Mouse (Mus musculus) heart, embryonic 14.5 days (tissue): ENCODE data around the gene Cep295nl. TPM values are rescaled to one million over a fixed set of nuclear protein-coding genes. Genes with fewer than 3 reads are reported as not detected.

Source experiments
- ATAC-seq: fragments of 200-750 bp; cut with Nextera tagmentation; 2 replicates; pipeline ENCODE4 v1.8.0; 2017; ENCODE audit warnings: low read depth, moderate TSS enrichment; ENCODE audit not compliant: insufficient number of reproducible peaks, insufficient read depth, low FRiP score
- H3K27ac ChIP-seq, 2 experiments: fragments of 200-500 bp in 1 of 2; fragments of 300-500 bp in 1 of 2; sonication (generic) in 1 of 2; replicated peaks in 1 of 2; 2 replicates each; pipeline ENCODE4 v1.5.1; 2012 to 2014; ENCODE audit warnings: low read depth in 2 of 2, low read length in 2 of 2, control low read depth in 1 of 2, mild to moderate bottlenecking in 1 of 2, mixed read lengths in 1 of 2; ENCODE audit not compliant: control insufficient read depth in 1 of 2, insufficient read depth in 1 of 2
- H3K27me3 ChIP-seq: fragments of 300-500 bp; sonication (generic); 2 replicates; pipeline ENCODE4 v1.6.1; 2014; ENCODE audit warnings: mild to moderate bottlenecking, low read length, control low read depth; ENCODE audit not compliant: control insufficient read depth, insufficient read depth
- H3K36me3 ChIP-seq: fragments of 300-500 bp; sonication (generic); 2 replicates; pipeline ENCODE4 v1.6.1; 2014; ENCODE audit warnings: mild to moderate bottlenecking, control low read depth, low read length, mixed read lengths; ENCODE audit not compliant: control insufficient read depth, insufficient read depth
- H3K4me1 ChIP-seq, 2 experiments: fragments of 200-500 bp in 1 of 2; fragments of 300-500 bp in 1 of 2; sonication (generic) in 1 of 2; 2 replicates each; pipeline ENCODE4 v1.6.1; 2012 to 2014; ENCODE audit warnings: low read length in 2 of 2, control low read depth in 1 of 2, mixed read lengths in 1 of 2; ENCODE audit not compliant: control insufficient read depth in 2 of 2, insufficient read depth in 2 of 2
- H3K4me2 ChIP-seq: fragments of 300-500 bp; sonication (generic); 2 replicates; pipeline ENCODE4 v1.6.1; 2014; ENCODE audit warnings: mild to moderate bottlenecking, low read length
- H3K4me3 ChIP-seq, 2 experiments: fragments of 200-500 bp in 1 of 2; fragments of 300-500 bp in 1 of 2; sonication (generic) in 1 of 2; 2 replicates each; pipeline ENCODE4 v1.5.1; 2012 to 2014; ENCODE audit warnings: low read length in 2 of 2, mild to moderate bottlenecking in 2 of 2, control low read depth in 1 of 2, low read depth in 1 of 2, moderate library complexity in 1 of 2; ENCODE audit not compliant: control insufficient read depth in 1 of 2, insufficient read depth in 1 of 2
- H3K9ac ChIP-seq: fragments of 300-500 bp; sonication (generic); 2 replicates; pipeline ENCODE4 v1.6.1; 2014; ENCODE audit warnings: mild to moderate bottlenecking, low read length
- H3K9me3 ChIP-seq: fragments of 300-500 bp; sonication (generic); 2 replicates; pipeline ENCODE4 v1.6.1; 2016; ENCODE audit warnings: low read length, control low read depth; ENCODE audit not compliant: control insufficient read depth
- WGBS: fragments of 180-500 bp; shearing (Covaris S2); extraction: QIAGEN DNeasy Blood & Tissue Kit; methylation state at CpG from one replicate; pipeline ENCODE4 v1.1.7; 2014; 5-methylcytosine and 5-hydroxymethylcytosine counted together
- polyA plus RNA-seq: library from polyadenylated mRNA; unstranded; fragments of >200 nt; fragmentation: Nextera tagmentation; extraction: Ambion mirVana; gene quantifications from 2 replicates; pipeline ENCODE4 v1.2.1, GENCODE M21; 2014

The Cep295nl gene
- polyA plus RNA-seq, 1 experiment from 2014 or later: 0.45 TPM

DNA sequence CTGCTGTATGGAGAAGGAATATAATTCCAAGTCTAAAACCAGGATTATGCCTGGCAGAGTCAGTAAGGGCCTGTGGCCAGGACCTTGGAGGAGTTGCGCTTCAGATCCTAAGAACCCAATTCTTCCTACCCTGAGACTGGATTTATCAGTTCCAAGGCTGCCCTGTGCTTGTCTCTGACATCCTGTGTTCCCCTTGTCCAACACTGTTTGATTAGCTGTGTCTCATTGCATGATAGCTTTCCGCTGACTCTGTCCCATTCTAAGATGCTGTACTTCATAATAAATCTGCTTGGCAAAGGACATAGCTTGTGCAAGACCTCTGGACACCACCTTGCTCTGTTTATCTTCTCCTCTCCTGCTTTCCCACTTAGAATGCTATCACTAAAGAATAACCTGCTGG lies 5.1 kb upstream of the Cep295nl start:
- Histone ChIP-seq H3K4me2 (no peak overlapping the region), H3K36me3 (peaks cover under 1% of the 10 kb centered on the region; the same call in 1 of the 2 replicates), H3K27me3 (no peaks in the 10 kb centered on the region), H3K4me1 (peaks cover 29 to 35% of the 10 kb centered on the region in 2 experiments), H3K9ac (no peak overlapping the region), H3K4me3 (no peak overlapping the region), H3K27ac (no peak overlapping the region), H3K9me3 (no peaks in the 10 kb centered on the region)
- no peak for ATAC-seq
- WGBS: 80% methylated on average over 2 of the region's 2 CpGs

GRCm38 (mm10) chr11:118346395-118347096 lies 4.2 kb upstream of the Cep295nl start:
- H3K4me1 ChIP-seq: peaks cover 37 to 44% of the 10 kb centered on the region in 2 experiments
- ATAC-seq: no peak
- no peaks in the 10 kb centered on the region for H3K9me3 ChIP-seq
- H3K4me3 ChIP-seq: no peak overlapping the region
- no peaks in the 10 kb centered on the region for H3K27me3 ChIP-seq
- no peak overlapping the region for H3K27ac ChIP-seq
- H3K9ac ChIP-seq: no peak overlapping the region
- no peaks in the 10 kb centered on the region for H3K36me3 ChIP-seq
- no peak overlapping the region for H3K4me2 ChIP-seq
- 82% methylated on average over 8 of the region's 8 CpGs for WGBS

GRCm38 (mm10) chr11:118345693-118346092 lies 3.4 kb upstream of the Cep295nl start:
- Histone ChIP-seq H3K4me3 (no peak overlapping the region), H3K9me3 (no peaks in the 10 kb centered on the region), H3K36me3 (no peaks in the 10 kb centered on the region), H3K27ac (peak overlapping the region in 1 of 2 experiments; percentile 16; a peak in 1 of 4 replicates), H3K27me3 (no peaks in the 10 kb centered on the region), H3K4me2 (no peak overlapping the region), H3K4me1 (peaks cover 39 to 44% of the 10 kb centered on the region in 2 experiments), H3K9ac (no peak overlapping the region)
- 0 out of 2 replicates have a peak, but pooled peaks have one; percentile 18 for ATAC-seq
- 23% methylated on average over 4 of the region's 4 CpGs for WGBS

DNA sequence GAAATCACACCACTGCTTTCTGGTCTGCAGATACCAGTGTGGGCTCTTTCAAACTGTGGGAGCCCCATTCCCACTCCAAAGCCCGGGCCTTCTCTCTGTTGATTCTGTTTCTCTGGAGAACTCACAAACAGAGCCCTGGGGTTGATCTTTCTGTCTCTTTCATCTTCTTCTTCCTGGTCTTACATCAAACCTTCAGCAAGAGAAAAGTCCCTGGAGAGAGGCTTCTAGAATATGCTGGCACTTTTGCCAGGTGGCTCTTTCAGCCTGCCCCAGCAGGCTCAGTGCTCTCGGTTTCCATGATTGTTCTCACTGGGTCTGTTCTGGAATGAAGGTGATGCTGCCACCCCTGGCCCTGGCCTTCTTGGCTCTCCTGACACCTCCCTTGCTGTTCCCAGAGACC lies 1.3 kb upstream of the Cep295nl start:
- Histone ChIP-seq H3K27me3 (no peaks in the 10 kb centered on the region), H3K4me3 (no peak overlapping the region), H3K9ac (no peak overlapping the region), H3K27ac (no peak overlapping the region), H3K4me1 (peaks cover 33 to 37% of the 10 kb centered on the region in 2 experiments), H3K4me2 (no peak overlapping the region), H3K9me3 (no peaks in the 10 kb centered on the region), H3K36me3 (0 out of 2 replicates have a peak, but pooled peaks cover 5% of the 10 kb centered on the region)
- 70% methylated on average over 2 of the region's 2 CpGs for WGBS
- ATAC-seq: no peak

DNA sequence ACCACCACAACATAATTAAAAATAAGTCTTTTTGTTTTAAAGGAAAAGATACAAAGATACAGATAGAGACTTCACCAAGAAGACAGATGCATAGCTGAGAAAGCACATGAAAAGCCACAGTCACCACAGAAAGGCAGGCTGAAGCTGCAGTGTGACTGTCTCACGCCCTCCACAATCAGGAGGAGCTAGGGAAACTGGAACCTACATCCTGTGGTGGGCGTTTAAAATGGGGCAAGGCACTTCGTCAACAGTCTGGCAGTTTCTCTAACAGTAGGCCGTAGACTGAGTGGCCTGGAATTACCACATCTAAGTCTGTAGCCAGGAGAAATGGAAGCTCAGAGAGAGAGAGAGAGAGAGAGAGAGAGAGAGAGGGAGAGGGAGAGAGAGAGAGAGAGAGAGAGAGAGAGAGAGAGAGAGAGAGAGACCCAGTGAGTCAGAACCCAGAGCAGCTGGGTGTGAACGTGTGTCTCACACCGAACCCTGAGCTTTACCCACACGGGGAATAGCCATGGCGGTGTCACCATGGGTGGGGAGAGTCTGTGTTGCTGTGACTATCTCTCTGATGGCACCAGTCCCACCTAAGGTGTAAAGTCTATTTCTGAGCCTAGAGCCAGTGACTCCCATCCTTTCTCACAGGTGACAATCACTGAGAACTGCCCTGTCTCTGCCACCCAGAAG lies 4.7 kb downstream of the Cep295nl start:
- no peak overlapping the region for H3K27ac ChIP-seq
- H3K9ac ChIP-seq: no peak overlapping the region
- ATAC-seq: no peak
- no peaks in the 10 kb centered on the region for H3K27me3 ChIP-seq
- H3K36me3 ChIP-seq: peaks cover 17% of the 10 kb centered on the region
- no peak overlapping the region for H3K4me2 ChIP-seq
- no peak overlapping the region for H3K4me3 ChIP-seq
- no peaks in the 10 kb centered on the region for H3K9me3 ChIP-seq
- 67% methylated on average over 8 of the region's 8 CpGs for WGBS
- peaks cover 12 to 13% of the 10 kb centered on the region in 2 experiments for H3K4me1 ChIP-seq

GRCm38 (mm10) chr11:118333431-118333830 lies 8.9 kb downstream of the Cep295nl start:
- no peak for ATAC-seq
- Histone ChIP-seq H3K4me1 (no peaks in the 10 kb centered on the region), H3K27me3 (no peaks in the 10 kb centered on the region), H3K36me3 (peaks cover 21% of the 10 kb centered on the region), H3K27ac (no peak overlapping the region), H3K9me3 (no peaks in the 10 kb centered on the region), H3K4me3 (no peak overlapping the region), H3K9ac (no peak overlapping the region), H3K4me2 (no peak overlapping the region)
- 84% methylated on average over 17 of the region's 17 CpGs for WGBS

GRCm38 (mm10) chr11:118332376-118332775 lies 9.9 kb downstream of the Cep295nl start:
- Histone ChIP-seq H3K36me3 (peaks cover 21% of the 10 kb centered on the region), H3K27ac (no peak overlapping the region), H3K27me3 (no peaks in the 10 kb centered on the region), H3K9ac (no peak overlapping the region), H3K4me1 (peaks cover 2 to 7% of the 10 kb centered on the region in 2 experiments), H3K4me3 (no peak overlapping the region), H3K4me2 (no peak overlapping the region), H3K9me3 (no peaks in the 10 kb centered on the region)
- no peak for ATAC-seq
- 90% methylated on average over 11 of the region's 11 CpGs for WGBS
